Mouse (Mus musculus) heart, postnatal 0 days (tissue): ENCODE measurements around the gene Acaca. TPM values are rescaled to one million over a fixed set of nuclear protein-coding genes. Genes with fewer than 3 reads are reported as not detected.

Experiments
- ATAC-seq: fragments of 200-750 bp; cut with Nextera tagmentation; 2 replicates; pipeline ENCODE4 v1.8.0; 2017; ENCODE audit warnings: low read depth, moderate number of reproducible peaks, moderate library complexity; ENCODE audit not compliant: insufficient read depth
- DNase-seq: peaks from one replicate; pipeline ENCODE4 v3.0.0-alpha.2; 2016; ENCODE audit warnings: low spot score
- H3K27ac ChIP-seq: fragments of 300-500 bp; sonication (generic); 2 replicates; pipeline ENCODE4 v1.5.1; 2014; ENCODE audit warnings: low read depth, mild to moderate bottlenecking
- H3K27me3 ChIP-seq: fragments of 300-500 bp; sonication (generic); 2 replicates; pipeline ENCODE4 v1.6.1; 2014; ENCODE audit warnings: low read length, mixed read lengths; ENCODE audit not compliant: control insufficient read depth, insufficient read depth
- H3K36me3 ChIP-seq: fragments of 300-500 bp; sonication (generic); replicated peaks from 2 replicates; pipeline ENCODE4 v1.6.1; 2014; ENCODE audit warnings: low read length, mixed read lengths; ENCODE audit not compliant: control insufficient read depth, insufficient read depth
- H3K4me1 ChIP-seq: fragments of 300-500 bp; sonication (generic); 2 replicates; pipeline ENCODE4 v1.6.1; 2014; ENCODE audit warnings: antibody characterized with exemption; ENCODE audit not compliant: control insufficient read depth, insufficient read depth
- H3K4me2 ChIP-seq: fragments of 300-500 bp; sonication (generic); 2 replicates; pipeline ENCODE4 v1.6.1; 2014; ENCODE audit warnings: low read depth, mild to moderate bottlenecking, low read length, moderate library complexity
- H3K4me3 ChIP-seq: fragments of 300-500 bp; sonication (generic); 2 replicates; pipeline ENCODE4 v1.5.1; 2014; ENCODE audit warnings: low read depth, low read length
- H3K9ac ChIP-seq: fragments of 300-500 bp; sonication (generic); replicated peaks from 2 replicates; pipeline ENCODE4 v1.6.1; 2014; ENCODE audit warnings: low read depth, low read length, mixed read lengths
- H3K9me3 ChIP-seq: fragments of 300-500 bp; sonication (generic); replicated peaks from 2 replicates; pipeline ENCODE4 v1.6.1; 2016; ENCODE audit warnings: low read length; ENCODE audit not compliant: control insufficient read depth
- CTCF ChIP-seq: IDR thresholded peaks from 2 replicates; pipeline ENCODE4 v1.5.1; 2016; ENCODE audit warnings: antibody characterized with exemption, control low read depth, low read depth
- EP300 ChIP-seq: IDR thresholded peaks from 2 replicates; pipeline ENCODE4 v1.6.1; 2016; ENCODE audit warnings: antibody characterized with exemption, low read depth
- WGBS: fragments of 180-500 bp; shearing (Covaris S2); extraction: QIAGEN DNeasy Blood & Tissue Kit; methylation state at CpG from one replicate; pipeline ENCODE4 v1.1.7; 2014; 5-methylcytosine and 5-hydroxymethylcytosine counted together
- polyA plus RNA-seq: library from polyadenylated mRNA; unstranded; fragments of >200 nt; fragmentation: Nextera tagmentation; extraction: Ambion mirVana; gene quantifications from 2 replicates; pipeline ENCODE4 v1.2.1, GENCODE M21; 2015
- total RNA-seq: library from RNA; depleted of rRNA; stranded (reverse); fragments of >200 nt; gene quantifications from 2 replicates; pipeline ENCODE4 v1.2.3, GENCODE M21; 2014; ENCODE audit warnings: low replicate concordance

Gene Acaca
- total and polyA plus RNA-seq, 2 experiments from 2014 or later: 3.0 to 11.5 TPM

GRCm38 (mm10) chr11:84181286-84181685, 51.8 kb downstream of the Acaca start:
- H3K4me2 ChIP-seq: no peak overlapping the region
- TF ChIP-seq EP300: no peak
- TF ChIP-seq CTCF: no peak
- no peak overlapping the region for H3K27ac ChIP-seq
- H3K27me3 ChIP-seq: no peaks in the 10 kb centered on the region; the same call in 1 of the 2 replicates
- H3K4me1 ChIP-seq: peaks cover 17% of the 10 kb centered on the region; the same call in 1 of the 2 replicates
- 75% methylated on average over 2 of the region's 2 CpGs for WGBS
- no peak overlapping the region for H3K4me3 ChIP-seq
- no peak for ATAC-seq
- no peak for DNase-seq
- H3K9me3 ChIP-seq: no peaks in the 10 kb centered on the region
- H3K36me3 ChIP-seq: no peaks in the 10 kb centered on the region
- H3K9ac ChIP-seq: no peak overlapping the region

DNA sequence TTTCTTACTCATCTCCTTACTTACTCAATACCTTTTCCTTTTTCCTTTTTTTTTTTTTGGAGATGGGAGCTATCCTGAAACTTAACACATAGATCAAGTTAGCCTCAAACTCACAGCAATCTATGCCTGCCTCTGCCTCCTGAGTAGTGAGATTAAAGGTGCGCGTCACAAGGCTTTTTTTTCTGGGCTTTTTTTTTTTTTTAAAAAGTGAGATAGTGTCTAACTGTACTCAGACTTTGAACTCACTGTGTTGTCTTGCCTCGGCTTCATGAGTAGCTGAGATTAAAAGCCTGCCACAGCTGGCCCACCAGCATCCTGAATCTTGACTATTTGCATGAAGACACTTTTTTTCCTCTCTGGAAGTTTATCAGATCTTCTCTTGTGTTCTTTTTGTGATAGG, 59.1 kb downstream of the Acaca start:
- Histone ChIP-seq H3K9me3 (no peaks in the 10 kb centered on the region), H3K27me3 (no peaks in the 10 kb centered on the region), H3K4me2 (no peak overlapping the region), H3K36me3 (no peaks in the 10 kb centered on the region), H3K4me3 (no peak overlapping the region), H3K9ac (no peak overlapping the region), H3K4me1 (no peaks in the 10 kb centered on the region), H3K27ac (no peak overlapping the region)
- no peak for TF ChIP-seq EP300
- no peak for TF ChIP-seq CTCF
- no peak for DNase-seq
- whole genome bisulfite sequencing: 74% methylated on average over 3 of the region's 3 CpGs
- ATAC-seq: no peak

- Histone ChIP-seq H3K4me1 (no peaks in the 10 kb centered on the region), H3K36me3 (no peaks in the 10 kb centered on the region), H3K9ac (no peak overlapping the region), H3K27me3 (no peaks in the 10 kb centered on the region), H3K4me2 (no peak overlapping the region), H3K4me3 (no peak overlapping the region), H3K27ac (no peak overlapping the region), H3K9me3 (no peaks in the 10 kb centered on the region)
- TF ChIP-seq CTCF (no peak), EP300 (no peak)
- DNase-seq (no peak), ATAC-seq (no peak)
- WGBS: 92% methylated on average over 8 of the region's 8 CpGs
Observed at GRCm38 (mm10) chr11:84190581-84191233, 61.2 kb downstream of the Acaca start.

DNA sequence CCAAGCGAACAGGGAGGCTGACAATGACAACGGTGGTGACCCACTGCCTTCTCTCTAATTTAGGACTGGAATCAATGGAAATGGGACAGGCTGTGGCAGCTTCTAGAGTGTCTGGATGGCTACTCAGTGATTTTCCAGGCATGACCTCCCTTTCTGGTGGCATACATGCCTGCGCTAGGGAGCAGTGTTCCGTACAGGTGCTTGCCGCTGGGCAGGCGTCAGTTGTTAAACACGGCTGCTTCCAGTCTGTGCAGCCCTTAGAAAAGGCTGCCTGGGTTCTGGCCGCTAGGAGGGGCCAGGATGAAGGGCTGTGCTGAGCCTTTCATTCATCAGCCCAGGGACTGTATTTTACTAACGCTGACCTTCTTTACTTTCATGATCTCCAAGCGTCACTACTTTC, 63.8 kb downstream of the Acaca start:
- 0 out of 2 replicates have a peak, but pooled peaks cover 4% of the 10 kb centered on the region for H3K36me3 ChIP-seq
- no peaks in the 10 kb centered on the region for H3K9me3 ChIP-seq
- DNase-seq: no peak
- H3K4me2 ChIP-seq: no peak overlapping the region
- H3K27me3 ChIP-seq: no peaks in the 10 kb centered on the region
- no peak overlapping the region for H3K27ac ChIP-seq
- 78% methylated on average over 10 of the region's 10 CpGs for WGBS
- no peak for TF ChIP-seq EP300
- no peak for TF ChIP-seq CTCF
- ATAC-seq: no peak
- no peak overlapping the region for H3K4me3 ChIP-seq
- H3K4me1 ChIP-seq: no peaks in the 10 kb centered on the region
- no peak overlapping the region for H3K9ac ChIP-seq

- Histone ChIP-seq H3K27ac (no peak overlapping the region), H3K9me3 (no peaks in the 10 kb centered on the region), H3K4me3 (no peak overlapping the region), H3K36me3 (0 out of 2 replicates have a peak, but pooled peaks cover 4% of the 10 kb centered on the region), H3K9ac (no peak overlapping the region), H3K4me1 (no peaks in the 10 kb centered on the region), H3K4me2 (no peak overlapping the region), H3K27me3 (no peaks in the 10 kb centered on the region)
- TF ChIP-seq CTCF (no peak), EP300 (no peak)
- no peak for ATAC-seq
- DNase-seq: no peak
- WGBS: 86% methylated on average over 3 of the region's 3 CpGs
Observed at GRCm38 (mm10) chr11:84194751-84195150, 65.3 kb downstream of the Acaca start.
